Mouse (Mus musculus): ENCODE measurements at regions not wholly inside any gene's neighbourhood (a gene's known extent, or its start where the extent isn't known, plus 50 kb on each side); places are given as distances from the start of the nearest gene placed in this dataset.
"Not testable (repeated sequence)": the region's sequence is repeated elsewhere in the genome, so short reads cannot be mapped to it uniquely, and the experiment has no call there.

DNA sequence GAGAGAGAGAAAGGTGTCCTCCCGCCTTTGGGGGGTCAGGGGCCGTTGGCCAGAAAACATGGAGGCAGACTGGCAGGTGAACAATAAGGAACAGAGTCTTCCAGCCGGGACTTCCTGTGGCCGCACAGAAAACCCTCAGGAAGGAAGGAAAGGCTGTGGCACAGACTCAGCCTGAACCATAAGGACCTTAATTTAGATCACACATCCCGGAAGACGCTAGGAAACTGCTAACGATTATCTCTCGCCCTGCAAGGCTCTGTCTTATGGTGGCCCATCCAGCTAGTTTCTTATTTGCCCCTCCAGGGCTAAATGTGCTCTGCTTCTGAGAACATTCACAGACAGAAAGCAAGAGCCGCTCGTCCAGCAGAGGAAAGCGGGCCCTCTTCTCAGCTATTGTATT, 130.0 kb upstream of the Haao start:
- ATAC-seq (ENCODE audit: low FRiP score, low TSS enrichment) = no peak
- no peaks in the 10 kb centered on the region for H3K9me3 ChIP-seq (ENCODE audit: low read length)
- H3K9ac ChIP-seq (replicated peaks; ENCODE audit: low read length) = no peak overlapping the region
- H3K36me3 ChIP-seq (ENCODE audit: insufficient read depth, low read length) = no peaks in the 10 kb centered on the region
- H3K27ac ChIP-seq (ENCODE audit: low read length) = peak overlapping the region; percentile 45
- no peaks in the 10 kb centered on the region for H3K27me3 ChIP-seq (ENCODE audit: insufficient read depth, low read length)
- peaks cover 26% of the 10 kb centered on the region for H3K4me1 ChIP-seq (ENCODE audit: insufficient read depth, low read length)
- H3K4me2 ChIP-seq (replicated peaks; ENCODE audit: low read depth, low read length) = no peak overlapping the region
- H3K4me3 ChIP-seq (ENCODE audit: low read length) = no peak overlapping the region
- 73% methylated on average over 11 of the region's 11 CpGs for WGBS

DNA sequence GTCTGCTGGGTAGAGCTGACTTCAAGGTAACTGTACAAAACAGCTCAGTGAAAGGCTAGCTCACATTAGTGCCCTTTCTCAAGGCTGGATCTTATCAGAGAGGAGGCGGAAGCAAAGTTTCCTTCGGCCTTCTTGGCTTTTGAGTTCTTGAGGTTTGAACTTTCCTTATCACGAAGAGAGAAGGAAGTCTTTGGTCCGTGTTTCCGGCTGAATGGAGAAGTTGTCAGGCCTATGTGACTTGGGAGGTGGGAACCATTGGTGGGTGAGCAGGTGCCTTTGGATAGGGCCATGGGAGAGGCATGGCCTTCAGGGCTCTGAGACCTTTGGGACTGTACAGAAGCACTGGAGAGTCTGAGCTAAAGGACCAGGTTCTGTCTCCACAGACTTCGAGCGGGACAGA, 128.1 kb upstream of the Haao start:
- no peak overlapping the region for H3K27ac ChIP-seq (ENCODE audit: low read length)
- H3K4me1 ChIP-seq (ENCODE audit: insufficient read depth, low read length) = peaks cover 20% of the 10 kb centered on the region; the same call in 1 of the 2 replicates
- no peak for ATAC-seq (ENCODE audit: low FRiP score, low TSS enrichment)
- no peak overlapping the region for H3K4me3 ChIP-seq (ENCODE audit: low read length)
- no peaks in the 10 kb centered on the region for H3K9me3 ChIP-seq (ENCODE audit: low read length)
- no peaks in the 10 kb centered on the region for H3K36me3 ChIP-seq (ENCODE audit: insufficient read depth, low read length)
- WGBS = 81% methylated on average over 7 of the region's 7 CpGs
- H3K9ac ChIP-seq (replicated peaks; ENCODE audit: low read length) = no peak overlapping the region
- no peaks in the 10 kb centered on the region for H3K27me3 ChIP-seq (ENCODE audit: insufficient read depth, low read length)
- H3K4me2 ChIP-seq (replicated peaks; ENCODE audit: low read depth, low read length) = no peak overlapping the region

DNA sequence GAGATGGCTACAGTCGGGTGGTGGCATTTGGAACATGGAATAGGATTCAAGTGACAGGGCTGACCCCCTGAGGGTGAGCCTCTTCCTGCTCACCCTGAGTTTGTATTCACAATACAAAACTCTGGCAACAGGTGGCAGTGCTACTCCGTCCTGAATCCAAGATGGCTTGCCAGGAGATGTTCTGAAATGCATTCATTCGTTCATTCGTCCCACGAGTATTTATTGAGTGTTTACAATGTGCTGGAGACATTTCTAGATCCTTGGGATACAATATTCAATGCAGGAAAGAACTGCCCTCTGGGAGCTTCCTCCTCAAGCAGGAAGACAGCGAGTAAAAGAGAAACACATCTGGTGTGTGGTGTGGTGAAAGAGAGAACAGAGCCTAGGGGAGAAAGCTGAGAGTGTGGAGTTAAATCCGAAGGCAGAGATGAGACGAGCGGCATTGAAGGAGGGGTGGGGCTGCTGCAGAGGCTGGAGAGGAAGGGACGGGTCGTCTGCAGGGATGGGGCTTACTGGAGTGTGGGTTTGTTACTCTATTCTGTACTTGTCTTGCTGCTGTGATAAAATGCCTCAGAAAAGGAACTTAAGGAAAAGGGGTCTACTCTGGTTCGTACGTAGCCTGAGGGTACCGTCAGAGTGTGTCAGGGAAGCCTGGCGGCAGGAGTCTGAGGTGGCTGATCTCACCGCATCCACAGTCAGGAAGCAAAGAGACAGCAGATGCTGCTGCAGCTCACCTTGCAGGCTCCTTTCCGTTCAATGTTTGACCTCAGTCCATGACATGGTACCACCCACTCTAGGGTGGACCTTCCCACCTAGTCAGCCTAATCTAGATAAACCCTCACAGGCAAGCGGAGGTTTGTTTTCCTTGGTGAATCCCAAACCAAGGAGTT, 125.9 kb upstream of the Haao start:
- Histone ChIP-seq H3K4me2 (replicated peaks; ENCODE audit: low read depth, low read length) (no peak overlapping the region), H3K27me3 (ENCODE audit: insufficient read depth, low read length) (no peaks in the 10 kb centered on the region), H3K4me3 (ENCODE audit: low read length) (no peak overlapping the region), H3K4me1 (ENCODE audit: insufficient read depth, low read length) (peaks cover 14% of the 10 kb centered on the region; the same call in 1 of the 2 replicates), H3K9ac (replicated peaks; ENCODE audit: low read length) (no peak overlapping the region), H3K36me3 (ENCODE audit: insufficient read depth, low read length) (no peaks in the 10 kb centered on the region), H3K27ac (ENCODE audit: low read length) (no peak overlapping the region), H3K9me3 (ENCODE audit: low read length) (no peaks in the 10 kb centered on the region)
- no peak for ATAC-seq (ENCODE audit: low FRiP score, low TSS enrichment)
- WGBS = 37% methylated on average over 18 of the region's 18 CpGs

DNA sequence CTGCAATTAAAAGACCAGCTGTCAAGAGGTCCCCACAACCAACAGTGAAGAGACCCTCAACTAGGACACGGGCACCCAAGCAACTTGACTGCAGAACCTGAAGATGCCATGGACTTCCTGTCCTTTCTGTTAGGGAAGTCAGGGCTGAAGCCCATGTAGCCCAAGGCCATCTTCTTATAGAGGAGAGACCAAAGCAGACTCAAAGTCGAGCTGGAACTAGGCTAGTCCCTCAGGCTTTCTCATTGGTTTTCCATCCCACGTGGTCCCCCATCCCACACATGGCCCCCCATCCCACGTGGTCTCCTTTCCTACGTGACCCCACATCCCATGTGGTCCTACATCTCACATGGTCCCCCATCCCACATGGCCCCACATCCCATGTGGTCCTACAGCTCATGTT, 125.1 kb upstream of the Haao start:
- no peak overlapping the region for H3K27ac ChIP-seq (ENCODE audit: low read length)

DNA sequence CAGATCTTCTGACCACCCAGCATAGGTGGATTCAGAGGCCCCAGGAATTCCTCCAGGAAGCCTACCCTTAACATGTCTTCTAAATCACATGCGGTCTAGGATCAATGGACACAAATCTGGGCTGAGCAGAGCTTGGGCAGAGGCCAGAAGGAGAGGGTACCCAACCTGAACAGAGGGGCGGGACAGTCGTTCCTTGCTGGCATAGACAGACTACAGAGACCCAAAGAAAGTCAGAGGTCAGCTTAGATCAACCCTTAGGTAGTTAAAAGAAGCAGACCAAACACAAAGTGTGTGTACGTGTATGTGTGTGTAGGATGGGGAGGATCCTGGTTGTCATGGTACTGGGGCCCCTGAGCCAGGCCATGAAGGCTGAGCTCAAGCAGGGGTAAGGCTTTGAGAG, 124.7 kb upstream of the Haao start:
- no peak overlapping the region for H3K9ac ChIP-seq (replicated peaks; ENCODE audit: low read length)
- peak overlapping the region; percentile 19; the same call in 1 of the 2 replicates for H3K27ac ChIP-seq (ENCODE audit: low read length)
- ATAC-seq (ENCODE audit: low FRiP score, low TSS enrichment) = peak; percentile 69
- no peaks in the 10 kb centered on the region for H3K9me3 ChIP-seq (ENCODE audit: low read length)
- no peaks in the 10 kb centered on the region for H3K27me3 ChIP-seq (ENCODE audit: insufficient read depth, low read length)
- H3K4me2 ChIP-seq (replicated peaks; ENCODE audit: low read depth, low read length) = no peak overlapping the region
- no peak overlapping the region for H3K4me3 ChIP-seq (ENCODE audit: low read length)
- H3K4me1 ChIP-seq (ENCODE audit: insufficient read depth, low read length) = peaks cover 13% of the 10 kb centered on the region; the same call in 1 of the 2 replicates
- 39% methylated on average over 4 of the region's 4 CpGs for WGBS
- H3K36me3 ChIP-seq (ENCODE audit: insufficient read depth, low read length) = no peaks in the 10 kb centered on the region

More for the DNA sequence above, 125.1 kb upstream of the Haao start:
- Histone ChIP-seq H3K9me3 (ENCODE audit: low read length) (no peaks in the 10 kb centered on the region), H3K9ac (replicated peaks; ENCODE audit: low read length) (no peak overlapping the region), H3K36me3 (ENCODE audit: insufficient read depth, low read length) (no peaks in the 10 kb centered on the region), H3K4me3 (ENCODE audit: low read length) (no peak overlapping the region), H3K27me3 (ENCODE audit: insufficient read depth, low read length) (no peaks in the 10 kb centered on the region), H3K4me1 (ENCODE audit: insufficient read depth, low read length) (peaks cover 13% of the 10 kb centered on the region; the same call in 1 of the 2 replicates), H3K4me2 (replicated peaks; ENCODE audit: low read depth, low read length) (no peak overlapping the region)
- WGBS = 92% methylated on average over 5 of the region's 5 CpGs
- peak; percentile 6; the same call in 1 of the 2 replicates for ATAC-seq (ENCODE audit: low FRiP score, low TSS enrichment)

DNA sequence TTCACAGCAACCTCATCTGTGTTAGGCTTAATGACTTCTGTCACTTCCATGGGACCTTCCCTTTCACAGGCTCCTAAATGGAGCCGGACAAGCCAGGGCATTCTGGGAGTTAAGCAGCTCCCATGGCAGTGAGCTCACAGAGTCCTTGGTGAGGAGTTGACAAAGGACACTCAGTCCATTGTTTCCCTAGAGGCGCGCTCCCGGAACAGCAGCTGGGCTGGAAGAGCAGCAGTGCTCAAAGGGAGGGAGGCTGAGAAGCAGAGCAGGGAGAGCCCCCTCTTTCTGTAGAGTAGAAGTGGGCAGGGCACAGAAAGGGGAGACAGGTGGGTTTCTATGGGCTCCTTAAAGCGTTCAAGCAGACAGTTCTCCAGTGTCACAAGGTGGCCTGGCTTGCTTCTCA, 124.3 kb upstream of the Haao start:
- WGBS = 31% methylated on average over 5 of the region's 5 CpGs
- no peaks in the 10 kb centered on the region for H3K36me3 ChIP-seq (ENCODE audit: insufficient read depth, low read length)
- no peaks in the 10 kb centered on the region for H3K27me3 ChIP-seq (ENCODE audit: insufficient read depth, low read length)
- H3K4me1 ChIP-seq (ENCODE audit: insufficient read depth, low read length) = peaks cover 13% of the 10 kb centered on the region; the same call in 1 of the 2 replicates
- peak; percentile 33 for ATAC-seq (ENCODE audit: low FRiP score, low TSS enrichment)
- H3K4me2 ChIP-seq (replicated peaks; ENCODE audit: low read depth, low read length) = no peak overlapping the region
- no peak overlapping the region for H3K9ac ChIP-seq (replicated peaks; ENCODE audit: low read length)
- H3K9me3 ChIP-seq (ENCODE audit: low read length) = no peaks in the 10 kb centered on the region
- no peak overlapping the region for H3K4me3 ChIP-seq (ENCODE audit: low read length)
- peak overlapping the region; percentile 19; the same call in 1 of the 2 replicates for H3K27ac ChIP-seq (ENCODE audit: low read length)

DNA sequence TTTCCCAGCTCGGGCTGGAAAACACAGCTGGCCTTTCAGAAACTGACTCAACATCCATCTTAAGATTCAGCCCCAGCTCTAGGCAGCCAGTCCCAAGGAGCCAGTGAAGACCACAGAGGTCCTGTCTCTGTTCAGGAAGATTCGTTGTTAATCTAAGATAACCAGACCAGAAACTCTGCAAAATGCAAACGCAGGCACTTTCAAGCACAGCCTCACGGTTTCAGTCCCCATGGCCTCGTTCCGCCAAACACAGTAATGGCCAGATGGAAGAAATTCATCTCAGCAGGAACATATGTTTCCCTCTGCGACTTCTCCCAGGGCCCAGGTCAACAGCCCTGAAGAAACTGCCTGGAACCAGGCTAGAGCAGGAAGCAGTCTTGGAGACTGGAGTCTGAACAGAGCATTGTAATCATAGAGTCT, 121.7 kb upstream of the Haao start:
- Histone ChIP-seq H3K4me2 (replicated peaks; ENCODE audit: low read depth, low read length) (no peak overlapping the region), H3K36me3 (ENCODE audit: insufficient read depth, low read length) (no peaks in the 10 kb centered on the region), H3K4me1 (ENCODE audit: insufficient read depth, low read length) (peaks cover 20% of the 10 kb centered on the region), H3K27me3 (ENCODE audit: insufficient read depth, low read length) (no peaks in the 10 kb centered on the region), H3K4me3 (ENCODE audit: low read length) (no peak overlapping the region), H3K9me3 (ENCODE audit: low read length) (no peaks in the 10 kb centered on the region), H3K9ac (replicated peaks; ENCODE audit: low read length) (no peak overlapping the region), H3K27ac (ENCODE audit: low read length) (peak overlapping the region; percentile 72)
- WGBS = 46% methylated on average over 7 of the region's 7 CpGs
- ATAC-seq (ENCODE audit: low FRiP score, low TSS enrichment) = no peak

DNA sequence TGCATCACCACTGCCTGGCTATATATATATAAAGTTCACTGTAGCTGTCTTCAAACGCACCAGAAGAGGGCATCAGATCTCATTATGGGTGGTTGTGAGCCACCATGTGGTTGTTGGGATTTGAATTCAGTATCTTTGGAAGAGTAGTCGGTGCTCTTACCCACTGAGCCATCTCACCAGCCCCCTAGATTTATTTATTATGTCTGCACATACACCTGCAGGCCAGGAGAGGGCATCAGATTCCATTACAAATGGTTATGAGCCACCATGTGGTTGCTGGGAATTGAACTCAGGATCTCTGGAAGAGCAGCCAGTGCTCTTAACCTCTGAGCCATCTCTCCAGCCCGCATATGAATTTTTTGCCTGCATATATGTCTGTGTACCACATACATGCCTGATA, 120.4 kb upstream of the Haao start:
- H3K4me2 ChIP-seq (replicated peaks; ENCODE audit: low read depth, low read length); H3K9ac ChIP-seq (replicated peaks; ENCODE audit: low read length); ATAC-seq (ENCODE audit: low FRiP score, low TSS enrichment); H3K36me3 ChIP-seq (ENCODE audit: insufficient read depth, low read length); H3K4me3 ChIP-seq (ENCODE audit: low read length); H3K27ac ChIP-seq (ENCODE audit: low read length); H3K9me3 ChIP-seq (ENCODE audit: low read length); H3K27me3 ChIP-seq (ENCODE audit: insufficient read depth, low read length): not testable (repeated sequence)
- peaks cover 33% of the 10 kb centered on the region for H3K4me1 ChIP-seq (ENCODE audit: insufficient read depth, low read length)
- 93% methylated on average over 3 of the region's 3 CpGs for WGBS

DNA sequence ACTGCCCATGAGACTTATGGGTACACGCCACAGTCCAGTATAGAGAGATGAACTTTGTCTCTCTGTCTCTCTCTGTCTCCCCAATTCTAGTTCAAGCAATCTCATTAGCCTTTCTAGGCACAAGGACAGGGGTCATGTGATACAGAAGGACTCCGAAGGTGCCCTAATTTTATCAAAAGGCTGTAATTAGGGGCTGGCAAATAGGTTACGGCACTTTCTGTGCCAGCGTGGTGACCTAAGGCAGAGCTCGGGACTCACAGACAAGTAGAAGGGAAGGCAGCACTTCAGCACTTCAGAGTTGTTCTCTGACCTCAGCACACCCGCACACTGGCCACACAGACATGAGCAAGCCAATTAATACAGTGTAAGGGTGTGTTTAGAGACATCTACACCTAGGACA, 119.2 kb upstream of the Haao start:
- Histone ChIP-seq H3K36me3 (ENCODE audit: insufficient read depth, low read length) (no peaks in the 10 kb centered on the region), H3K9ac (replicated peaks; ENCODE audit: low read length) (no peak overlapping the region), H3K4me3 (ENCODE audit: low read length) (no peak overlapping the region), H3K27ac (ENCODE audit: low read length) (no peak overlapping the region), H3K4me1 (ENCODE audit: insufficient read depth, low read length) (peaks cover 40% of the 10 kb centered on the region), H3K27me3 (ENCODE audit: insufficient read depth, low read length) (no peaks in the 10 kb centered on the region), H3K4me2 (replicated peaks; ENCODE audit: low read depth, low read length) (no peak overlapping the region), H3K9me3 (ENCODE audit: low read length) (no peaks in the 10 kb centered on the region)
- 92% methylated on average over 6 of the region's 6 CpGs for WGBS
- ATAC-seq (ENCODE audit: low FRiP score, low TSS enrichment) = no peak
